Mouse (Mus musculus) kidney, embryonic 14.5 days (tissue): Measurements from ENCODE around the gene Gpbp1. TPM values are rescaled to one million over a fixed set of nuclear protein-coding genes. Genes with fewer than 3 reads are reported as not detected.
A peak's percentile ranks its signal among the peaks of the same experiment; 100 is the strongest.

ENCODE experiments used
- ATAC-seq: fragments of 200-750 bp; cut with Nextera tagmentation; 2 replicates; pipeline ENCODE4 v1.8.0; 2017; ENCODE audit warnings: moderate number of reproducible peaks, mild to moderate bottlenecking, moderate TSS enrichment, moderate library complexity; ENCODE audit not compliant: low FRiP score, low TSS enrichment
- H3K27ac ChIP-seq: fragments of 300-500 bp; sonication (generic); 2 replicates; pipeline ENCODE4 v1.5.1; 2014; ENCODE audit warnings: low read depth, mild to moderate bottlenecking, low read length, moderate library complexity, mixed read lengths
- H3K27me3 ChIP-seq: fragments of 300-500 bp; sonication (generic); 2 replicates; pipeline ENCODE4 v1.6.1; 2014; ENCODE audit warnings: mild to moderate bottlenecking, low read length; ENCODE audit not compliant: control insufficient read depth, insufficient read depth
- H3K36me3 ChIP-seq: fragments of 300-500 bp; sonication (generic); 2 replicates; pipeline ENCODE4 v1.6.1; 2014; ENCODE audit warnings: low read length, mixed read lengths; ENCODE audit not compliant: control insufficient read depth, insufficient read depth
- H3K4me1 ChIP-seq: fragments of 300-500 bp; sonication (generic); 2 replicates; pipeline ENCODE4 v1.6.1; 2014; ENCODE audit warnings: low read length, mixed read lengths; ENCODE audit not compliant: control insufficient read depth, insufficient read depth
- H3K4me2 ChIP-seq: fragments of 300-500 bp; sonication (generic); replicated peaks from 2 replicates; pipeline ENCODE4 v1.6.1; 2014; ENCODE audit warnings: low read depth, mild to moderate bottlenecking, low read length
- H3K4me3 ChIP-seq: fragments of 300-500 bp; sonication (generic); 2 replicates; pipeline ENCODE4 v1.5.1; 2014; ENCODE audit warnings: mild to moderate bottlenecking, low read length
- H3K9ac ChIP-seq: fragments of 300-500 bp; sonication (generic); 2 replicates; pipeline ENCODE4 v1.6.1; 2014; ENCODE audit warnings: low read depth, mild to moderate bottlenecking, low read length, moderate library complexity
- H3K9me3 ChIP-seq: fragments of 300-500 bp; sonication (generic); 2 replicates; pipeline ENCODE4 v1.6.1; 2016; ENCODE audit warnings: low read length; ENCODE audit not compliant: control insufficient read depth
- WGBS: fragments of 180-500 bp; shearing (Covaris S2); extraction: QIAGEN DNeasy Blood & Tissue Kit; methylation state at CpG from one replicate; pipeline ENCODE4 v1.1.7; 2014; 5-methylcytosine and 5-hydroxymethylcytosine counted together
- polyA plus RNA-seq: library from polyadenylated mRNA; unstranded; fragments of >200 nt; fragmentation: Nextera tagmentation; extraction: Ambion mirVana; gene quantifications from 2 replicates; pipeline ENCODE4 v1.2.1, GENCODE M21; 2014

Gene Gpbp1
- polyA plus RNA-seq, 1 experiment from 2014 or later: 96.3 TPM

- no peaks in the 10 kb centered on the region for H3K4me1 ChIP-seq
- WGBS: 55% methylated on average over 2 of the region's 2 CpGs
These were observed 71.8 kb downstream of the Gpbp1 start for GRCm38 (mm10) chr13:111418087-111418486.

DNA sequence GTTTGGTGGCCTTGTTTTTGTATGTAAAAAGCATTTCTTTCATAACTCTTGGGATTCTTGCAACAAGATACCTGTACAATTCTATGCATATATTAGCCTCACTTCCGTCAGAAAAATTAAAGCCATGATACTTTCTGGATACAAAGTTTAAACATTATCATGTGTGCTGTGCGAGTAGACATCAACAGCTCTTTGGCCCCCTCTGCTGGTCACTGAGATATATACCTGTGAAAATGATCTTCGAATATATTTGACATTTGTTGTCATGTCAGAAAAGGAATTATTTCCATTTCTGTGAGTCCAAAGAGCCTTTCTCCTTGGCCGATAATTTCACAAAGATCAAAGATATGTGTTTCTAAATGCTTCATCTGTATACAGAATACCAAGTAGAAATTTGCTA is 76.8 kb downstream of the Gpbp1 start:
- Histone ChIP-seq H3K36me3 (no peaks in the 10 kb centered on the region), H3K27ac (no peak overlapping the region), H3K4me3 (no peak overlapping the region), H3K4me2 (no peak overlapping the region), H3K9me3 (no peaks in the 10 kb centered on the region), H3K4me1 (no peaks in the 10 kb centered on the region), H3K9ac (no peak overlapping the region), H3K27me3 (no peaks in the 10 kb centered on the region)
- no peak for ATAC-seq
- WGBS: 40% methylated on average over 4 of the region's 4 CpGs

More at GRCm38 (mm10) chr13:111418087-111418486, 71.8 kb downstream of the Gpbp1 start:
- Histone ChIP-seq H3K9me3 (no peaks in the 10 kb centered on the region), H3K27ac (no peak overlapping the region), H3K27me3 (no peaks in the 10 kb centered on the region), H3K4me3 (no peak overlapping the region), H3K4me2 (no peak overlapping the region), H3K9ac (no peak overlapping the region), H3K36me3 (no peaks in the 10 kb centered on the region; the same call in 1 of the 2 replicates)
- 0 out of 2 replicates have a peak, but pooled peaks have one; percentile 72 for ATAC-seq

GRCm38 (mm10) chr13:111410831-111411230 is 79.1 kb downstream of the Gpbp1 start:
- ATAC-seq: peak; percentile 2; the same call in 1 of the 2 replicates
- H3K27ac ChIP-seq: no peak overlapping the region
- H3K4me2 ChIP-seq: no peak overlapping the region
- H3K36me3 ChIP-seq: no peaks in the 10 kb centered on the region
- H3K4me3 ChIP-seq: no peak overlapping the region
- WGBS: 1% methylated on average over 7 of the region's 7 CpGs
- no peaks in the 10 kb centered on the region for H3K27me3 ChIP-seq
- H3K9ac ChIP-seq: no peak overlapping the region
- no peaks in the 10 kb centered on the region for H3K4me1 ChIP-seq
- no peaks in the 10 kb centered on the region for H3K9me3 ChIP-seq

GRCm38 (mm10) chr13:111406859-111407389 is 83.0 kb downstream of the Gpbp1 start:
- no peak for ATAC-seq
- Histone ChIP-seq H3K9me3 (no peaks in the 10 kb centered on the region), H3K27me3 (no peaks in the 10 kb centered on the region), H3K4me1 (no peaks in the 10 kb centered on the region), H3K36me3 (no peaks in the 10 kb centered on the region), H3K4me2 (no peak overlapping the region), H3K9ac (no peak overlapping the region), H3K4me3 (no peak overlapping the region), H3K27ac (no peak overlapping the region)
- WGBS: 54% methylated on average over 9 of the region's 9 CpGs

DNA sequence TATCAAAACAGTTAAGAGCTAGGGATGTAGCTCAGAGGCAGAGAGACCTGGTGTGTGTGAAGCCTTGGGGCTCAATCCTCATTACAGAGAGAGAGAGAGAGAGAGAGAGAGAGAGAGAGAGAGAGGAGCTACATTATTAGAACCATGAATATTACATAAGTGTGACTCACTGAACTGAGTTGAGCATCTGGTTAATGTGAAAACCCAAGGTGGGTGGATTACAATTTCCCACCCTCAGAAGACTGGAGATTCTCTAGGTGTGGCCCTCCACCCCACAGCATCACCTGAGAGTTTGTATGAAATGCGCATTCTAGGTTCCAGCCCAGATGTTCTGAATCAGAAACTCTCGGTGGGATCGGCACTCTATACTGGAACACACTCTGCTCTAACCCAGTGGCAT is 84.0 kb downstream of the Gpbp1 start:
- Histone ChIP-seq H3K4me1 (no peaks in the 10 kb centered on the region), H3K4me3 (no peak overlapping the region), H3K9ac (no peak overlapping the region), H3K9me3 (no peaks in the 10 kb centered on the region), H3K36me3 (no peaks in the 10 kb centered on the region), H3K27ac (no peak overlapping the region), H3K4me2 (no peak overlapping the region), H3K27me3 (no peaks in the 10 kb centered on the region)
- ATAC-seq: no peak
- WGBS: 86% methylated on average over 3 of the region's 3 CpGs

- no peak overlapping the region for H3K27ac ChIP-seq
These were observed 92.2 kb downstream of the Gpbp1 start for GRCm38 (mm10) chr13:111397600-111398151.

GRCm38 (mm10) chr13:111397061-111397460 is 92.8 kb downstream of the Gpbp1 start:
- Histone ChIP-seq H3K4me1 (peaks cover 20% of the 10 kb centered on the region; the same call in 1 of the 2 replicates), H3K4me2 (no peak overlapping the region; the same call in 1 of the 2 replicates), H3K27me3 (no peaks in the 10 kb centered on the region), H3K4me3 (no peak overlapping the region), H3K9me3 (no peaks in the 10 kb centered on the region), H3K9ac (no peak overlapping the region), H3K27ac (no peak overlapping the region), H3K36me3 (no peaks in the 10 kb centered on the region)
- WGBS: 28% methylated on average over 7 of the region's 7 CpGs
- peak; percentile 73; the same call in 1 of the 2 replicates for ATAC-seq

More at GRCm38 (mm10) chr13:111397600-111398151, 92.2 kb downstream of the Gpbp1 start:
- no peak overlapping the region for H3K4me2 ChIP-seq
- no peak overlapping the region for H3K4me3 ChIP-seq
- WGBS: 23% methylated on average over 5 of the region's 5 CpGs
- H3K36me3 ChIP-seq: no peaks in the 10 kb centered on the region
- H3K27me3 ChIP-seq: no peaks in the 10 kb centered on the region
- no peak overlapping the region for H3K9ac ChIP-seq
- ATAC-seq: peak; percentile 81
- H3K9me3 ChIP-seq: no peaks in the 10 kb centered on the region
- H3K4me1 ChIP-seq: peaks cover 20% of the 10 kb centered on the region; the same call in 1 of the 2 replicates

DNA sequence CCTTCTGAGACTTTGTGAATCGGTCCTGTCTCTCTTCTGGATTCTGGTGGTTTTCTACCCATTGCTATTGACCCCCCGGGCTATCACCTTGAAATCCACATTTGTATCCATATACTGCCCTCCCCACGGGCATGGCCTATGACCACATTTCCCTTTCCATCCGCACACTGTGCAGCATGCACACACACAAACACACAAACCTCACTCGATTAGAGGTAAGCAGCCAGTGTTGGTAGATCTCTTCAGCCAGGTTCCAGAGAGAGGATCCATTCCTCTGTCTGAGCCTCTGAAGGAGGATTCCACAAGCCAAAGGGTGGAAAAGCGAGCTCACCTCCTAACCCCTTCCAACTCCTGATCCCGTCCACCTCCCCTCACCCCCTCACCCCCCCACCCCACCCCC is 94.4 kb downstream of the Gpbp1 start:
- Histone ChIP-seq H3K4me2 (no peak overlapping the region), H3K4me1 (peaks cover 20% of the 10 kb centered on the region; the same call in 1 of the 2 replicates), H3K4me3 (no peak overlapping the region), H3K27ac (no peak overlapping the region), H3K9ac (no peak overlapping the region), H3K36me3 (no peaks in the 10 kb centered on the region), H3K9me3 (no peaks in the 10 kb centered on the region), H3K27me3 (no peaks in the 10 kb centered on the region)
- ATAC-seq: no peak
- WGBS: 89% methylated on average over 7 of the region's 7 CpGs

DNA sequence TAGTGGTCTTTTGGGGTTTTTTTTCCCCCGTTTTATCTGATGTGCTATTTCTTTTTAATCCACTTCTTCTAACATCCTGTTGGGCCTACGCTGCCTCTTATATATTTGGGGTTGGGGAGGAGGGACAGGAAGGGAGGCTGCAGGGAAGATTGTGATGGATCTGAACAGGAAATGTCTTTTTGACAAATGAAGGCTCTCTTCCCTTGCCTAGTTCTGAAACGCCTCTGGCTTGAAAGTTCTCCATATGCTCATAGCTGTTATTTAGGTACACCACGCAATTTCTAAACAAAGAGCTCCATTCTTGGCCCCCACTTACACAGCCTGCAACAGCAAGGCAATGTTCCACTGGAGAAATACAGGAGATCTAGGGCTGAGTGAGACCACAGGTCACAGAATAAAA is 95.0 kb downstream of the Gpbp1 start:
- H3K27me3 ChIP-seq: no peaks in the 10 kb centered on the region
- H3K9me3 ChIP-seq: no peaks in the 10 kb centered on the region
- H3K4me1 ChIP-seq: peaks cover 20% of the 10 kb centered on the region; the same call in 1 of the 2 replicates
- ATAC-seq: no peak
- no peak overlapping the region for H3K27ac ChIP-seq
- H3K4me2 ChIP-seq: no peak overlapping the region
- H3K4me3 ChIP-seq: no peak overlapping the region
- WGBS: 56% methylated on average over 4 of the region's 4 CpGs
- no peaks in the 10 kb centered on the region for H3K36me3 ChIP-seq
- H3K9ac ChIP-seq: no peak overlapping the region
